ENCODE assay signal across 11 mouse cellular contexts in genomic region chr9:75927196-75927880, GRCm38 (mm10).
DNase-seq lines count a peak whose midpoint lies in the region; ATAC-seq lines count a peak whose summit lies in the region.
"Had no signal": no experiment of that assay in that cellular context is flagged by ENCODE, and none has a peak within 500 bp of the region (broad histone marks: within the 10 kb centered on the region; RNA-seq: fewer than 3 reads in every experiment).

No protein-coding gene starts in this region.

- H3K4me1 ChIP-seq in heart, embryonic 16.5 days (ENCODE audit: control insufficient read depth, insufficient read depth, low read length) = no peaks in the 10 kb centered on the region
- no peaks in the 10 kb centered on the region for H3K4me1 ChIP-seq in midbrain, embryonic 16.5 days (ENCODE audit: control insufficient read depth, insufficient read depth, low read length)

- peak; percentile 4 for DNase-seq in ovary, adult 18-20 months (ENCODE audit: low spot score)
- no peak for DNase-seq in ovary, postnatal 36 days (ENCODE audit: low spot score)
- DNase-seq in kidney, postnatal 10 days = peak; percentile 67
- peak; percentile 34 for DNase-seq in skeletal muscle tissue, adult 2 months (ENCODE audit: low read depth, low spot score)
- DNase-seq in left cerebral cortex, postnatal 25 days (ENCODE audit: low spot score in 2 of 2) = no peak
- DNase-seq in urinary bladder, postnatal 25 days (ENCODE audit: low spot score) = no peak
- DNase-seq: cerebellum, adult 9-10 months; layer of hippocampus, postnatal 36 days; right cerebral cortex, postnatal 4 days had no signal

- no peaks in the 10 kb centered on the region for H3K36me3 ChIP-seq in heart, embryonic 16.5 days (ENCODE audit: control insufficient read depth, insufficient read depth)
- H3K36me3 ChIP-seq in midbrain, embryonic 16.5 days (ENCODE audit: control insufficient read depth, insufficient read depth, low read length) = no peaks in the 10 kb centered on the region

- no peak overlapping the region for H3K4me3 ChIP-seq in heart, embryonic 16.5 days (ENCODE audit: low read length)
- H3K4me3 ChIP-seq in midbrain, embryonic 16.5 days (ENCODE audit: low read depth, low read length) = no peak overlapping the region

- WGBS in heart, embryonic 16.5 days = 41% methylated on average over 11 of the region's 11 CpGs
- 51% methylated on average over 11 of the region's 11 CpGs for WGBS in midbrain, embryonic 16.5 days

- no peak overlapping the region for H3K9ac ChIP-seq in heart, embryonic 16.5 days (ENCODE audit: low read length)
- H3K9ac ChIP-seq in midbrain, embryonic 16.5 days (ENCODE audit: low read depth, low read length) = no peak overlapping the region

- H3K27me3 ChIP-seq in heart, embryonic 16.5 days (ENCODE audit: control insufficient read depth, insufficient read depth, low read length) = no peaks in the 10 kb centered on the region
- H3K27me3 ChIP-seq in midbrain, embryonic 16.5 days (ENCODE audit: control insufficient read depth, insufficient read depth, low read depth, low read length) = no peaks in the 10 kb centered on the region

- no peak overlapping the region for H3K4me2 ChIP-seq in heart, embryonic 16.5 days (ENCODE audit: low read depth, low read length)
- H3K4me2 ChIP-seq in midbrain, embryonic 16.5 days (ENCODE audit: low read length) = no peak overlapping the region

- H3K9me3 ChIP-seq in heart, embryonic 16.5 days (replicated peaks; ENCODE audit: control insufficient read depth, low read length) = no peaks in the 10 kb centered on the region
- H3K9me3 ChIP-seq in midbrain, embryonic 16.5 days (replicated peaks; ENCODE audit: control insufficient read depth, low read length, poor library complexity, severe bottlenecking) = no peaks in the 10 kb centered on the region

- intact Hi-C loops in left cerebral cortex, postnatal 25 days (cut with DNase I) = no loop called here

- peak; percentile 41; the same call in 1 of the 2 replicates for ATAC-seq in heart, embryonic 16.5 days (replicated peaks; ENCODE audit: extremely low read depth, insufficient read depth, low FRiP score)
- no peak for ATAC-seq in midbrain, embryonic 16.5 days

- no peak overlapping the region for H3K27ac ChIP-seq in heart, embryonic 16.5 days (ENCODE audit: low read length)
- no peak overlapping the region for H3K27ac ChIP-seq in midbrain, embryonic 16.5 days (ENCODE audit: low read length)

Comparison
In these comparisons a context has a peak if more than half of its experiments do, and no peak if none do; other contexts are left out.
1. DNase-seq: peak in ovary, adult 18-20 months (single experiment), kidney, postnatal 10 days (single experiment) and skeletal muscle tissue, adult 2 months (single experiment); none in ovary, postnatal 36 days (single experiment), left cerebral cortex, postnatal 25 days (0 of 2) and urinary bladder, postnatal 25 days (single experiment).